ENCODE assay signal across 8 mouse cellular contexts in the genomic region with DNA sequence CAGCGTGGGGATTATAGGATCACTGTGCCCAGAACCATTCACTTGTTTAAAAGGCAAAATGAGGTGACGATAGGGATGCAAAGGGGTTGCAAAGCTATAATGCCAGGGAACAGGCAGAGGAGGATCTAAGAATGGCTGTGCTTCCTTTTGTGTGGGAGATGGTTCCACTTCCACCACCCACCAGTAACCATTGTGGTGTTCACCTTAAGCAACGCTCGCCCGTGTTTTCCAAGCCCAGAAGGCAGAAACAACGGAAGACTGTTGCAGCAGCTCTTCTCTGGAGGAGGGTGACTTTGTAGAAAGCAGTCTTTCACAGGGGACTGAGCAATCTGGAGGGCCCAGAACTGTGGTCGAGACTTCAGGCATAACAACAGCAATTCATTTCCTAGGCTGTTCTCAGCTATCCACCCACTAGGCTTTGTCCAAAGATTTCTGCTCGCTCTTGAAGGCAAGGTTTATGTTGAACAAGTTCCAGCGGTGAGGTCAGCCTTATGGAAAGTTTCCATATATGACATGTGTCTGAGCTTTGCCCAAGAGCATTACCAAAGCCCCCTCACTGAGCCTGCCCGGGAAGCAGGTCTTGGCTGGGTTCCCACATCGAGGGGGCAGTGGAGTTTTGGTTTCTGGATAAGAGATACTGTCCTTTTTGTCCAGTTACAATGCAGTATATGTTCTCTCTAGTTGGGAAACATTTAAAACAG. TPM values are rescaled to one million over a fixed set of nuclear protein-coding genes. Genes with fewer than 3 reads are reported as not detected.
A peak's percentile ranks its signal among the peaks of the same experiment; 100 is the strongest.
DNase-seq lines count a peak whose midpoint lies in the region; ATAC-seq and TF ChIP-seq lines count a peak whose summit lies in the region.

No protein-coding gene starts in this region.

- no peaks in the 10 kb centered on the region for H3K9me3 ChIP-seq in forebrain, embryonic 15.5 days
- no peaks in the 10 kb centered on the region for H3K9me3 ChIP-seq in forebrain, embryonic 10.5 days
- no peaks in the 10 kb centered on the region for H3K9me3 ChIP-seq in heart, embryonic 14.5 days (ENCODE audit: control insufficient read depth, low read length)

- no peaks in the 10 kb centered on the region for H3K4me1 ChIP-seq in forebrain, embryonic 15.5 days
- H3K4me1 ChIP-seq in forebrain, embryonic 10.5 days, result peaks cover 3% of the 10 kb centered on the region; the same call in 1 of the 2 replicates
- peaks cover 15 to 16% of the 10 kb centered on the region in 2 experiments for H3K4me1 ChIP-seq in heart, embryonic 14.5 days (ENCODE audit: control insufficient read depth in 2 of 2, insufficient read depth in 2 of 2, low read length in 2 of 2)
- no peaks in the 10 kb centered on the region for H3K4me1 ChIP-seq in thymus, adult 2 months (replicated peaks; ENCODE audit: control insufficient read depth, insufficient read depth, low read length)

- 62% methylated on average over 11 of the region's 11 CpGs for WGBS in forebrain, embryonic 15.5 days
- 82% methylated on average over 11 of the region's 11 CpGs for WGBS in forebrain, embryonic 10.5 days
- 39% methylated on average over 11 of the region's 11 CpGs for WGBS in heart, embryonic 14.5 days
- 90% methylated on average over 11 of the region's 11 CpGs for WGBS in thymus, adult 2 months

- H3K9ac ChIP-seq in forebrain, embryonic 15.5 days (replicated peaks), result no peak overlapping the region
- peak overlapping the region; percentile 10; the same call in 1 of the 2 replicates for H3K9ac ChIP-seq in heart, embryonic 14.5 days (ENCODE audit: low read length)

- TF ChIP-seq CTCF in thymus, adult 2 months (IDR thresholded peaks at IDR 0.05; ENCODE audit: borderline replicate concordance, control insufficient read depth, extremely low read depth, insufficient read depth, low read length, poor library complexity), result no peak

- no peak overlapping the region for H3K4me2 ChIP-seq in forebrain, embryonic 15.5 days (replicated peaks)
- peak overlapping the region; percentile 14; the same call in 1 of the 2 replicates for H3K4me2 ChIP-seq in heart, embryonic 14.5 days (ENCODE audit: low read length)

- no peak for DNase-seq in forebrain, embryonic 10.5 days (ENCODE audit: extremely low spot score, low spot score)
- peak; percentile 48 to 49 for DNase-seq in right cerebral cortex, adult 2 months (ENCODE audit: low spot score in 2 of 2)
- no peak for DNase-seq in right cerebral cortex, postnatal 4 days
- DNase-seq in lung, postnatal 4 days, result peak; percentile 76 to 77
- no peak for DNase-seq in thymus, adult 2 months
- no peak for DNase-seq in kidney, postnatal 36 days

- H3K27ac ChIP-seq in forebrain, embryonic 15.5 days (replicated peaks), result peak overlapping the region; percentile 39
- H3K27ac ChIP-seq in forebrain, embryonic 10.5 days, result no peak overlapping the region
- H3K27ac ChIP-seq in heart, embryonic 14.5 days (replicated peaks in 1 of 2; ENCODE audit: control insufficient read depth in 1 of 2, insufficient read depth in 1 of 2, low read depth in 2 of 2, low read length in 2 of 2), result peak overlapping the region; percentile 90 to 98
- H3K27ac ChIP-seq in thymus, adult 2 months (ENCODE audit: control insufficient read depth, insufficient read depth, low read length), result no peak overlapping the region

- H3K4me3 ChIP-seq in forebrain, embryonic 15.5 days, result no peak overlapping the region
- H3K4me3 ChIP-seq in forebrain, embryonic 10.5 days, result no peak overlapping the region
- no peak overlapping the region for H3K4me3 ChIP-seq in heart, embryonic 14.5 days (ENCODE audit: control insufficient read depth in 1 of 2, insufficient read depth in 1 of 2, low read depth in 1 of 2, low read length in 2 of 2)
- no peak overlapping the region for H3K4me3 ChIP-seq in thymus, adult 2 months (ENCODE audit: control insufficient read depth, insufficient read depth, low read length)

- H3K36me3 ChIP-seq in forebrain, embryonic 15.5 days, result peaks cover 24% of the 10 kb centered on the region
- H3K36me3 ChIP-seq in forebrain, embryonic 10.5 days (replicated peaks), result peaks cover 8% of the 10 kb centered on the region
- H3K36me3 ChIP-seq in heart, embryonic 14.5 days (ENCODE audit: control insufficient read depth, insufficient read depth, low read length), result peaks cover 26% of the 10 kb centered on the region
- peaks cover 12% of the 10 kb centered on the region for H3K36me3 ChIP-seq in thymus, adult 2 months (ENCODE audit: control insufficient read depth, insufficient read depth, low read length)

- H3K27me3 ChIP-seq in forebrain, embryonic 15.5 days, result no peaks in the 10 kb centered on the region
- no peaks in the 10 kb centered on the region for H3K27me3 ChIP-seq in forebrain, embryonic 10.5 days (ENCODE audit: poor library complexity, severe bottlenecking)
- H3K27me3 ChIP-seq in heart, embryonic 14.5 days (ENCODE audit: control insufficient read depth, insufficient read depth, low read length), result no peaks in the 10 kb centered on the region
- no peaks in the 10 kb centered on the region for H3K27me3 ChIP-seq in thymus, adult 2 months (ENCODE audit: control insufficient read depth, insufficient read depth, low read length)

- no peak for ATAC-seq in forebrain, embryonic 15.5 days (replicated peaks)
- peak; percentile 87 for ATAC-seq in heart, embryonic 14.5 days (ENCODE audit: insufficient number of reproducible peaks, insufficient read depth, low FRiP score, low read depth)

- no peak for TF ChIP-seq POLR2A in thymus, adult 2 months (IDR thresholded peaks at IDR 0.05; ENCODE audit: control insufficient read depth, extremely low read depth, insufficient read depth, low read length, poor library complexity)

RNA-seq across cellular contexts. Expression of a gene that starts 5.8 kb away (rescaled TPM):
- 1.1 TPM in 2 replicates for polyA plus RNA-seq in forebrain, embryonic 15.5 days (2015; fragmentation: Nextera tagmentation; extraction: Ambion mirVana)
- polyA plus RNA-seq in forebrain, embryonic 10.5 days (2016; fragmentation: Nextera tagmentation; extraction: Ambion mirVana), result 0.12 and 0.26 TPM in 2 replicates
- 6.0 and 12.2 TPM in 2 replicates for polyA plus RNA-seq in heart, embryonic 14.5 days (2014; fragmentation: Nextera tagmentation; extraction: Ambion mirVana)
- polyA plus RNA-seq in thymus, adult 2 months (2012; rRNA removed), result 2.3 and 3.5 TPM in 2 replicates

RNA-seq across cellular contexts. Expression of a gene that starts 30.6 kb away (rescaled TPM):
- 49.6 and 52.4 TPM in 2 replicates for polyA plus RNA-seq in forebrain, embryonic 15.5 days (2015; fragmentation: Nextera tagmentation; extraction: Ambion mirVana)
- 12.7 and 13.9 TPM in 2 replicates for polyA plus RNA-seq in forebrain, embryonic 10.5 days (2016; fragmentation: Nextera tagmentation; extraction: Ambion mirVana)
- polyA plus RNA-seq in heart, embryonic 14.5 days (2014; fragmentation: Nextera tagmentation; extraction: Ambion mirVana), result 27.7 TPM in 2 replicates
- polyA plus RNA-seq in thymus, adult 2 months (2012; rRNA removed), result 16.4 and 19.2 TPM in 2 replicates

RNA-seq across cellular contexts. Expression of a gene that starts 35.1 kb away (rescaled TPM):
- polyA plus RNA-seq in forebrain, embryonic 15.5 days (2015; fragmentation: Nextera tagmentation; extraction: Ambion mirVana), result 71.2 and 72.2 TPM in 2 replicates
- polyA plus RNA-seq in forebrain, embryonic 10.5 days (2016; fragmentation: Nextera tagmentation; extraction: Ambion mirVana), result 62.3 and 63.6 TPM in 2 replicates
- 51.2 and 59.1 TPM in 2 replicates for polyA plus RNA-seq in heart, embryonic 14.5 days (2014; fragmentation: Nextera tagmentation; extraction: Ambion mirVana)
- 52.1 and 65.4 TPM in 2 replicates for polyA plus RNA-seq in thymus, adult 2 months (2012; rRNA removed)

Comparison
In these comparisons a context has a peak if more than half of its experiments do, and no peak if none do; other contexts are left out.
1. H3K27ac ChIP-seq: peak in forebrain, embryonic 15.5 days (single experiment) and heart, embryonic 14.5 days (2 of 2); none in forebrain, embryonic 10.5 days (single experiment) and thymus, adult 2 months (single experiment).
2. DNase-seq: peak in right cerebral cortex, adult 2 months (2 of 2) and lung, postnatal 4 days (2 of 2); none in forebrain, embryonic 10.5 days (single experiment), right cerebral cortex, postnatal 4 days (single experiment), thymus, adult 2 months (single experiment) and kidney, postnatal 36 days (0 of 2).